Mouse (Mus musculus) layer of hippocampus, postnatal 14 days (tissue): ENCODE data around the gene Sun3. TPM values are rescaled to one million over a fixed set of nuclear protein-coding genes. Genes with fewer than 3 reads are reported as not detected.

Source experiments
- DNase-seq, 2 experiments: peaks; one replicate each; pipeline ENCODE4 v3.0.0; 2021 to 2022; ENCODE audit warnings: low spot score in 2 of 2, mixed read lengths in 1 of 2
- total RNA-seq, 2 experiments: library from RNA; stranded (reverse); gene quantifications; 2 replicates each; pipeline ENCODE4 v1.2.3; 2021

The Sun3 gene
- total RNA-seq, 2 experiments from 2014 or later: 0.43 to 0.55 TPM

GRCm38 (mm10) chr11:8986058-8986457 is 62.7 kb downstream of the Sun3 start:
- DNase-seq: no peak

GRCm38 (mm10) chr11:8983237-8983861 is 65.4 kb downstream of the Sun3 start:
- DNase-seq: peak; percentile 37 to 70

DNA sequence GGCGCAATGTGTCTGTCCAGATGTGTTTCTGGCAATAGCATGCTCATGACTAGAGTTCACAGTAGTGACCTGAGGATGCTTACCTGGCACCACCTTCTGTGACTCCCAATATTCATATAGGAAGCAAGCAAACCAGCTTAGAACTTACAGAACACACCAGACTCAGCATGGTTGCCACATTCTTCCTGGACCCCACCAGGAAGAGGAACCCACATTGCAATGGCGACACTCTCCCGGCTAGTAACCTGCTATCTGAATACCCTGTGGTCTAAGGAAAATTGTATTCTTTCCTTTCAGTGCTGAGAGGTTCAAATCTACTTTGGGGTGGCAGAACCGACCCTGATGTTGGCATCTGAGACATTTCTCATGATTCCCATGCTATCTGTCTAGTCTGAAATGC is 70.6 kb downstream of the Sun3 start:
- DNase-seq: no peak

DNA sequence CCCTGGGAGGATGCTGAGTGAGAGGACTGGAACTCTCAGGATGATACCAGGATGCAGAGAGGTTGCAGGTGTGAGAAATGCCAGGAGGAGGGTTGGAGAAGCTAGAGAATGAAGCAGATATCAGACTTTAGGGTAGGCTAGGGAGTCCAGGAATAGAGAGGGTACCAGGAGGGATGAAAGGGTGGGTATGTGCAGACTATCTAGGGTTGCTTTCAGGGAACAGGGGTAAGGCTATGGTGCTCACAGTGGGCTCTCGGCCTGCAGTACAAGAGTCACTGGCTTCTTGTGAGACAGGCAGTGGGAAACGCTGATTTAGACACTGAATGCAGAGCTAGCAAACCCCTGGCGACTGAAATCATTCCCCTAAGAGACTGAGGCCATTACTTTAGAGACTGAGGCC is 75.6 kb downstream of the Sun3 start, which contains the start of gene Pkd1l1:
TSS of gene Pkd1l1 (minus strand) at position 101 of the 400 bp plus-strand sequence.
- no peak for DNase-seq

DNA sequence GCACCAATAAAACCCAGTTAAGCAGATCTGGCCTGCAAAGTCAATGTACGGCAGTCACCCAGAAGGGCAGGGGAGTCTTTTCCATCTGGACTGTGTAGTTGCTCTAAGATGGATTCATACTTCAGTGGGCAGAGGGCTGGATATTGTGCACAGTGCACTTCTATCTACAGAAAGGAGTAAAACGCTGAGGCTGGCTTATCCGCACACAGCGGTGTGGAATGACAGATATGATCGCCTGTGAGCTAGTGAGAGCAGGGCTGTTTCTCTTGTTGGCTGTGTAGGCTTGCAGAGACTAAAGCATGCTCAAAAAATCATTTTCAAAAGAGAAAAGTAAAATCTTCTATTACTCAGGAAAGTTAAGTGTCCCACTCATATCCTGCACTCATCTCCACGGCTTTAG is 76.7 kb downstream of the Sun3 start:
- no peak for DNase-seq

DNA sequence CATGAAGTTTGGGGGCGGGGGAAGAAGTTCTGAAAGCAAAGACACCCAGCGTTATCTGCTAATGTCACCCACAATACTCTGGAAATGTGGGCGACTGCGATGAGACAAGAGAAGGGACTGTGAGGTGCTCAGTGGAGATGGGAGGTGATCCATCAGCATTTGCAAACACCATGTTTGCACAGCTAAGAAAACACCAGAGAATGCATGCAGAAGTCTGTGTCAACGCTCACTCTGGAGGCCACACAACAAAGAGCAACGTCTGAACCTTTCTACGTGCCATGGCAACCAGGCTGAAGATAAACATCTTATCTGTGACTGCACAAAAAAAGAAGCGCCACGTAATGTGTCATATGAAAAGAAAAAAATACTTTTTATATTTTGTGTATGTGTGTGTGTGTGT is 78.3 kb downstream of the Sun3 start:
- DNase-seq: no peak

- no peak for DNase-seq
These were observed 80.7 kb downstream of the Sun3 start for GRCm38 (mm10) chr11:8968094-8968493.

Other genes with a start within 250 kb of the Sun3 start
- gene Pkd1l1, start 75.7 kb downstream of the Sun3 start, total RNA-seq: under 1 TPM; 0.16 to 0.24 TPM
- gene Hus1, start 37.8 kb downstream of the Sun3 start, total RNA-seq: 10 to 100 TPM; 11.4 to 12.7 TPM
- 1 to 10 TPM; 1.4 to 2.0 TPM for gene Gm11992, start 397 bp downstream of the Sun3 start, total RNA-seq
- 1 to 10 TPM; 1.5 to 2.3 TPM for gene Upp1, start 69.1 kb upstream of the Sun3 start, total RNA-seq
- under 1 TPM; 0.07 to 0.09 TPM for gene Abca13, start 143.0 kb upstream of the Sun3 start, total RNA-seq